Mouse (Mus musculus): ENCODE results near the gene Clstn1.
A peak's percentile ranks its signal among the peaks of the same experiment; 100 is the strongest.

Clstn1 gene

GRCm38 (mm10) chr4:149586044-149586782 lies at the start of gene Clstn1:
Clstn1 (plus strand) TSS chr4:149586468.
- peak; percentile 68 for DNase-seq (ENCODE audit: low spot score)

GRCm38 (mm10) chr4:149539441-149539840 lies 46.8 kb upstream of the Clstn1 start:
- peak; percentile 79 for DNase-seq (ENCODE audit: low spot score)

GRCm38 (mm10) chr4:149541935-149542334 lies 44.3 kb upstream of the Clstn1 start:
- no peak for DNase-seq (ENCODE audit: low spot score)

GRCm38 (mm10) chr4:149542431-149542830 lies 43.8 kb upstream of the Clstn1 start:
- no peak for DNase-seq (ENCODE audit: low spot score)

- peak; percentile 91 for DNase-seq (ENCODE audit: low spot score)
Observed at GRCm38 (mm10) chr4:149542927-149543553, 43.2 kb upstream of the Clstn1 start.

GRCm38 (mm10) chr4:149544892-149545291 lies 41.4 kb upstream of the Clstn1 start:
- no peak for DNase-seq (ENCODE audit: low spot score)

GRCm38 (mm10) chr4:149546797-149547444 lies 39.3 kb upstream of the Clstn1 start:
- DNase-seq (ENCODE audit: low spot score), result no peak

GRCm38 (mm10) chr4:149547523-149547922 lies 38.7 kb upstream of the Clstn1 start:
- no peak for DNase-seq (ENCODE audit: low spot score)

- peak; percentile 83 for DNase-seq (ENCODE audit: low spot score)
Observed at GRCm38 (mm10) chr4:149549221-149549925, 36.9 kb upstream of the Clstn1 start.

GRCm38 (mm10) chr4:149550866-149551265 lies 35.4 kb upstream of the Clstn1 start:
- DNase-seq (ENCODE audit: low spot score), result no peak

- no peak for DNase-seq (ENCODE audit: low spot score)
Observed at GRCm38 (mm10) chr4:149551696-149552095, 34.6 kb upstream of the Clstn1 start.

- DNase-seq (ENCODE audit: low spot score), result no peak
Observed at GRCm38 (mm10) chr4:149553834-149554233, 32.4 kb upstream of the Clstn1 start.

- no peak for DNase-seq (ENCODE audit: low spot score)
Observed at GRCm38 (mm10) chr4:149556111-149556510, 30.2 kb upstream of the Clstn1 start.

- DNase-seq (ENCODE audit: low spot score), result no peak
Observed at GRCm38 (mm10) chr4:149557905-149558304, 28.4 kb upstream of the Clstn1 start.

- peak; percentile 37 for DNase-seq (ENCODE audit: low spot score)
Observed at GRCm38 (mm10) chr4:149558389-149558788, 27.9 kb upstream of the Clstn1 start.

GRCm38 (mm10) chr4:149561392-149561791 lies 24.9 kb upstream of the Clstn1 start:
- no peak for DNase-seq (ENCODE audit: low spot score)

GRCm38 (mm10) chr4:149561986-149562904 lies 24.0 kb upstream of the Clstn1 start:
- DNase-seq (ENCODE audit: low spot score), result no peak

- DNase-seq (ENCODE audit: low spot score), result no peak
Observed at GRCm38 (mm10) chr4:149562905-149563347, 23.3 kb upstream of the Clstn1 start.

GRCm38 (mm10) chr4:149563941-149564361 lies 22.3 kb upstream of the Clstn1 start:
- no peak for DNase-seq (ENCODE audit: low spot score)

GRCm38 (mm10) chr4:149564452-149565407 lies 21.5 kb upstream of the Clstn1 start:
- peak; percentile 76 for DNase-seq (ENCODE audit: low spot score)
